Mouse (Mus musculus) neural tube, embryonic 12.5 days (tissue): ENCODE results near the gene Olfr1293-ps. TPM values are rescaled to one million over a fixed set of nuclear protein-coding genes. Genes with fewer than 3 reads are reported as not detected.

Experiments
- ATAC-seq: fragments of 200-750 bp; cut with Nextera tagmentation; 2 replicates; pipeline ENCODE4 v1.8.0; 2017; ENCODE audit warnings: low read depth, mild to moderate bottlenecking, moderate TSS enrichment, moderate library complexity; ENCODE audit not compliant: low FRiP score
- H3K27ac ChIP-seq: fragments of 300-500 bp; sonication (generic); 2 replicates; pipeline ENCODE4 v1.5.1; 2016
- H3K27me3 ChIP-seq: fragments of 300-500 bp; sonication (generic); replicated peaks from 2 replicates; pipeline ENCODE4 v1.6.1; 2016; ENCODE audit warnings: mild to moderate bottlenecking
- H3K36me3 ChIP-seq: fragments of 300-500 bp; sonication (generic); 2 replicates; pipeline ENCODE4 v1.6.1; 2016; ENCODE audit warnings: mild to moderate bottlenecking
- H3K4me1 ChIP-seq: fragments of 300-500 bp; sonication (generic); 2 replicates; pipeline ENCODE4 v1.6.1; 2016
- H3K4me2 ChIP-seq: fragments of 300-500 bp; sonication (generic); replicated peaks from 2 replicates; pipeline ENCODE4 v1.6.1; 2016; ENCODE audit warnings: mild to moderate bottlenecking
- H3K4me3 ChIP-seq: fragments of 300-500 bp; sonication (generic); 2 replicates; pipeline ENCODE4 v1.5.1; 2016
- H3K9ac ChIP-seq: fragments of 300-500 bp; sonication (generic); 2 replicates; pipeline ENCODE4 v1.6.1; 2016; ENCODE audit warnings: mild to moderate bottlenecking
- H3K9me3 ChIP-seq: fragments of 300-500 bp; sonication (generic); 2 replicates; pipeline ENCODE4 v1.6.1; 2016; ENCODE audit warnings: mild to moderate bottlenecking
- WGBS: fragments of 180-500 bp; shearing (Covaris S2); methylation state at CpG from one replicate; pipeline ENCODE4 v1.1.7; 2016; 5-methylcytosine and 5-hydroxymethylcytosine counted together
- polyA plus RNA-seq: library from polyadenylated mRNA; unstranded; fragments of >200 nt; fragmentation: Nextera tagmentation; extraction: Ambion mirVana; gene quantifications from 2 replicates; pipeline ENCODE4 v1.2.1, GENCODE M21; 2016

The Olfr1293-ps gene
- polyA plus RNA-seq: not detected in 2 replicates

GRCm38 (mm10) chr2:111524903-111525302 lies at the start of gene Olfr1293-ps:
TSS of gene Olfr1293-ps (plus strand) at chr2:111525203.
- no peak within 1 kb of the TSS for H3K9ac ChIP-seq

GRCm38 (mm10) chr2:111480519-111480918 lies 44.5 kb upstream of the Olfr1293-ps start, which contains the start of gene Olfr1289:
TSS of gene Olfr1289 (plus strand) at chr2:111480819.
- H3K4me1 ChIP-seq: no peaks in the 10 kb centered on the region
- H3K4me2 ChIP-seq: no peak within 1 kb of the TSS
- no peaks in the 10 kb centered on the region for H3K36me3 ChIP-seq
- no peak for ATAC-seq
- H3K9me3 ChIP-seq: no peaks in the 10 kb centered on the region
- no peaks in the 10 kb centered on the region for H3K27me3 ChIP-seq
- 86% methylated on average over 1 of the region's 1 CpGs for WGBS
- H3K9ac ChIP-seq: no peak within 1 kb of the TSS
- no peak within 1 kb of the TSS for H3K4me3 ChIP-seq
- H3K27ac ChIP-seq: no peak within 1 kb of the TSS

More at GRCm38 (mm10) chr2:111524903-111525302, at the start of gene Olfr1293-ps:
- Histone ChIP-seq H3K27me3 (no peaks in the 10 kb centered on the region), H3K27ac (no peak within 1 kb of the TSS), H3K9me3 (0 out of 2 replicates have a peak, but pooled peaks cover 4% of the 10 kb centered on the region), H3K4me1 (no peaks in the 10 kb centered on the region), H3K4me3 (no peak within 1 kb of the TSS), H3K4me2 (no peak within 1 kb of the TSS), H3K36me3 (no peaks in the 10 kb centered on the region)
- 95% methylated on average over 1 of the region's 1 CpGs for WGBS
- no peak for ATAC-seq

- Histone ChIP-seq H3K27me3 (no peaks in the 10 kb centered on the region), H3K4me2 (no peak within 1 kb of the TSS), H3K9ac (no peak within 1 kb of the TSS), H3K9me3 (no peaks in the 10 kb centered on the region), H3K27ac (no peak within 1 kb of the TSS), H3K4me1 (no peaks in the 10 kb centered on the region), H3K36me3 (no peaks in the 10 kb centered on the region), H3K4me3 (no peak within 1 kb of the TSS)
- WGBS: 84% methylated on average over 5 of the region's 5 CpGs
- ATAC-seq: no peak
Measured at GRCm38 (mm10) chr2:111493729-111494128, 31.3 kb upstream of the Olfr1293-ps start, which contains the start of gene Olfr1290. TSS of gene Olfr1290 (minus strand) at chr2:111493829.

- Histone ChIP-seq H3K27ac (no peak within 1 kb of the TSS), H3K36me3 (no peaks in the 10 kb centered on the region), H3K27me3 (no peaks in the 10 kb centered on the region), H3K9me3 (no peaks in the 10 kb centered on the region), H3K4me2 (no peak within 1 kb of the TSS), H3K4me1 (no peaks in the 10 kb centered on the region), H3K9ac (no peak within 1 kb of the TSS), H3K4me3 (no peak within 1 kb of the TSS)
- 94% methylated on average over 3 of the region's 3 CpGs for WGBS
- no peak for ATAC-seq
Measured at GRCm38 (mm10) chr2:111496880-111497279, 28.1 kb upstream of the Olfr1293-ps start, which contains the start of gene Olfr1291-ps1. TSS of gene Olfr1291-ps1 (plus strand) at chr2:111497180.

GRCm38 (mm10) chr2:111517451-111517850 lies 7.6 kb upstream of the Olfr1293-ps start:
- 92% methylated on average over 10 of the region's 10 CpGs for WGBS
- no peak overlapping the region for H3K9ac ChIP-seq
- no peak overlapping the region for H3K4me2 ChIP-seq
- no peak overlapping the region for H3K27ac ChIP-seq
- no peaks in the 10 kb centered on the region for H3K4me1 ChIP-seq
- H3K36me3 ChIP-seq: no peaks in the 10 kb centered on the region
- peaks cover 7% of the 10 kb centered on the region; the same call in 1 of the 2 replicates for H3K9me3 ChIP-seq
- no peaks in the 10 kb centered on the region for H3K27me3 ChIP-seq
- ATAC-seq: no peak
- no peak overlapping the region for H3K4me3 ChIP-seq

- 46% methylated on average over 1 of the region's 1 CpGs for WGBS
- Histone ChIP-seq H3K4me1 (no peaks in the 10 kb centered on the region), H3K27me3 (no peaks in the 10 kb centered on the region), H3K9me3 (no peaks in the 10 kb centered on the region), H3K9ac (no peak within 1 kb of the TSS), H3K4me2 (no peak within 1 kb of the TSS), H3K36me3 (no peaks in the 10 kb centered on the region), H3K27ac (no peak within 1 kb of the TSS), H3K4me3 (no peak within 1 kb of the TSS)
- no peak for ATAC-seq
Measured at GRCm38 (mm10) chr2:111540191-111540590, 15.2 kb downstream of the Olfr1293-ps start, which contains the start of gene Olfr1294. TSS of gene Olfr1294 (minus strand) at chr2:111540291.

GRCm38 (mm10) chr2:111569581-111569980 lies 44.6 kb downstream of the Olfr1293-ps start, which contains the start of gene Olfr1295:
TSS of gene Olfr1295 (minus strand) at chr2:111569681.
- ATAC-seq: no peak
- H3K9ac ChIP-seq: no peak within 1 kb of the TSS

More at GRCm38 (mm10) chr2:111569581-111569980, 44.6 kb downstream of the Olfr1293-ps start, which contains the start of gene Olfr1295:
- H3K27me3 ChIP-seq: no peaks in the 10 kb centered on the region
- no peaks in the 10 kb centered on the region for H3K9me3 ChIP-seq
- no peaks in the 10 kb centered on the region for H3K36me3 ChIP-seq
- no peaks in the 10 kb centered on the region for H3K4me1 ChIP-seq
- H3K4me2 ChIP-seq: no peak within 1 kb of the TSS
- H3K27ac ChIP-seq: no peak within 1 kb of the TSS
- H3K4me3 ChIP-seq: no peak within 1 kb of the TSS

Other genes starting within 250 kb of the Olfr1293-ps start
- gene Olfr1278, start 235.1 kb upstream of the Olfr1293-ps start, polyA plus RNA-seq: not detected in 2 replicates
- gene Olfr1279, start 224.6 kb upstream of the Olfr1293-ps start, polyA plus RNA-seq: not detected in 2 replicates
- not detected in 2 replicates for gene Olfr1280, start 211.2 kb upstream of the Olfr1293-ps start, polyA plus RNA-seq
- not detected in 2 replicates for gene Olfr1281, start 198.7 kb upstream of the Olfr1293-ps start, polyA plus RNA-seq
- not detected in 2 replicates for gene Olfr1282, start 189.1 kb upstream of the Olfr1293-ps start, polyA plus RNA-seq
- gene Olfr1283, start 158.4 kb upstream of the Olfr1293-ps start, polyA plus RNA-seq: not detected in 2 replicates
- not detected in 2 replicates for gene Olfr1284, start 149.7 kb upstream of the Olfr1293-ps start, polyA plus RNA-seq
- gene Olfr1286, start 102.1 kb upstream of the Olfr1293-ps start, polyA plus RNA-seq: not detected in 2 replicates
- not detected in 2 replicates for gene Olfr1287, start 76.1 kb upstream of the Olfr1293-ps start, polyA plus RNA-seq
- not detected in 2 replicates for gene Olfr1288, start 51.1 kb upstream of the Olfr1293-ps start, polyA plus RNA-seq
- not detected in 2 replicates for gene Olfr1289, start 44.4 kb upstream of the Olfr1293-ps start, polyA plus RNA-seq
- gene Olfr1290, start 31.4 kb upstream of the Olfr1293-ps start, polyA plus RNA-seq: not detected in 2 replicates
- gene Olfr1291-ps1, start 28.0 kb upstream of the Olfr1293-ps start, polyA plus RNA-seq: not detected in 2 replicates
- not detected in 2 replicates for gene Olfr1294, start 15.1 kb downstream of the Olfr1293-ps start, polyA plus RNA-seq
- not detected in 2 replicates for gene Olfr1295, start 44.5 kb downstream of the Olfr1293-ps start, polyA plus RNA-seq
- gene Olfr1297, start 101.3 kb downstream of the Olfr1293-ps start, polyA plus RNA-seq: not detected in 2 replicates
- gene Olfr1298, start 124.0 kb downstream of the Olfr1293-ps start, polyA plus RNA-seq: not detected in 2 replicates
- gene Olfr1299, start 136.2 kb downstream of the Olfr1293-ps start, polyA plus RNA-seq: not detected in 2 replicates
- not detected in 2 replicates for gene Olfr1301, start 225.8 kb downstream of the Olfr1293-ps start, polyA plus RNA-seq